Mouse (Mus musculus) heart, adult 11 months (tissue): ENCODE results near the gene Vmn2r37.

Experiments
- DNase-seq: peaks from one replicate; pipeline ENCODE4 v3.0.0; 2022

The Vmn2r37 gene

DNA sequence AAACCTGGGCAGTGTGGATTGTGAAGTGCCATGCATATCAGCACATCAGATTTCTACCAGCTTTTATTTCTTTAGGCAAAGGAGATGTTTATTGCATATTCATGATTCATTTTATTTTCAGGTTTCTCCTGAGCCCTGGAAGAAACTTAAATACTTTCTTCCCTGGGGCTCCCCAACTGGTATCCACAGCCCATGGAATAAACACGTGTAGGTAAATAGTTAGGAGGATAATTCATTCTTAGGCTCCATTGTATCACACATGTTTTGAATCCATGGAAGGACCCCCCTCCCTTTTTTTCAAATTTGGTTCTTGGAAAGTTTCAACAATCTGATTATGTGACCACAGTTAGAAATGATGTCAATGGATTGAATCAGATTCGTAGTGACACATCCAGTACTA is at the start of gene Vmn2r37:
TSS of gene Vmn2r37 (minus strand) at position 101 of the 400 bp plus-strand sequence.
- peak; percentile 31 for DNase-seq
